Mouse (Mus musculus): ENCODE measurements around the gene Nsd1.

Gene Nsd1

GRCm38 (mm10) chr13:55329109-55329682 lies 119.6 kb downstream of the Nsd1 start:
- DNase-seq (ENCODE audit: low spot score in 2 of 2) = no peak

- peak in 1 of 2 experiments; percentile 75 for DNase-seq (ENCODE audit: low spot score in 2 of 2)
These were observed 120.3 kb downstream of the Nsd1 start, which contains the start of gene Mxd3 for GRCm38 (mm10) chr13:55329683-55330566. Gene Mxd3, minus strand, starts transcription at chr13:55329823.

- no peak for DNase-seq (ENCODE audit: low spot score in 2 of 2)
These were observed 121.2 kb downstream of the Nsd1 start for GRCm38 (mm10) chr13:55330567-55331400.

GRCm38 (mm10) chr13:55332331-55332730 lies 122.7 kb downstream of the Nsd1 start:
- DNase-seq (ENCODE audit: low spot score in 2 of 2) = no peak

GRCm38 (mm10) chr13:55335701-55336100 lies 126.1 kb downstream of the Nsd1 start:
- no peak for DNase-seq (ENCODE audit: low spot score in 2 of 2)

GRCm38 (mm10) chr13:55337341-55337975 lies 127.9 kb downstream of the Nsd1 start:
- no peak for DNase-seq (ENCODE audit: low spot score in 2 of 2)

GRCm38 (mm10) chr13:55338131-55339054 lies 128.8 kb downstream of the Nsd1 start:
- no peak for DNase-seq (ENCODE audit: low spot score in 2 of 2)

- DNase-seq (ENCODE audit: low spot score in 2 of 2) = no peak
These were observed 129.7 kb downstream of the Nsd1 start for GRCm38 (mm10) chr13:55339259-55339658.

- DNase-seq (ENCODE audit: low spot score in 2 of 2) = no peak
These were observed 132.9 kb downstream of the Nsd1 start for GRCm38 (mm10) chr13:55342469-55342868.

GRCm38 (mm10) chr13:55344286-55344685 lies 134.7 kb downstream of the Nsd1 start:
- DNase-seq (ENCODE audit: low spot score in 2 of 2) = no peak

- no peak for DNase-seq (ENCODE audit: low spot score in 2 of 2)
These were observed 137.2 kb downstream of the Nsd1 start for GRCm38 (mm10) chr13:55346745-55347144.

- DNase-seq (ENCODE audit: low spot score in 2 of 2) = no peak
These were observed 151.6 kb downstream of the Nsd1 start for GRCm38 (mm10) chr13:55361145-55361544.

- no peak for DNase-seq (ENCODE audit: low spot score in 2 of 2)
These were observed 152.4 kb downstream of the Nsd1 start for GRCm38 (mm10) chr13:55361974-55362452.

GRCm38 (mm10) chr13:55362453-55363060 lies 153.0 kb downstream of the Nsd1 start, which contains the start of gene Lman2:
Gene Lman2, minus strand, starts transcription at chr13:55362783.
- peak; percentile 98 to 99 for DNase-seq (ENCODE audit: low spot score in 2 of 2)

Data from left cerebral cortex, adult 9 months (tissue).